Mouse (Mus musculus): Measurements from ENCODE around the gene Hyls1. TPM values are rescaled to one million over a fixed set of nuclear protein-coding genes. Genes with fewer than 3 reads are reported as not detected.

Hyls1 gene
- polyA plus RNA-seq, 1 experiment from 2014 or later, result 34.2 TPM

Other genes with a start within 250 kb of the Hyls1 start
- 16.4 and 17.2 TPM in 2 replicates for gene Cdon, start 149.3 kb downstream of the Hyls1 start, polyA plus RNA-seq (2014; fragmentation: Nextera tagmentation; extraction: Ambion mirVana)
- not detected in 2 replicates for gene Gm1113, start 52.1 kb downstream of the Hyls1 start, polyA plus RNA-seq (2014; fragmentation: Nextera tagmentation; extraction: Ambion mirVana)
- gene Ddx25, start 11.9 kb downstream of the Hyls1 start, polyA plus RNA-seq (2014; fragmentation: Nextera tagmentation; extraction: Ambion mirVana), result 8.2 and 8.8 TPM in 2 replicates
- 21.8 TPM in 2 replicates for gene Pus3, start 11.8 kb downstream of the Hyls1 start, polyA plus RNA-seq (2014; fragmentation: Nextera tagmentation; extraction: Ambion mirVana)
- gene Pate2, start 114 bp downstream of the Hyls1 start, polyA plus RNA-seq (2014; fragmentation: Nextera tagmentation; extraction: Ambion mirVana), result 0.75 and 1.0 TPM in 2 replicates
- not detected in 2 replicates for gene Pate4, start 41.5 kb upstream of the Hyls1 start, polyA plus RNA-seq (2014; fragmentation: Nextera tagmentation; extraction: Ambion mirVana)
- not detected in 2 replicates for gene Pate3, start 77.8 kb upstream of the Hyls1 start, polyA plus RNA-seq (2014; fragmentation: Nextera tagmentation; extraction: Ambion mirVana)
- gene Pate1, start 117.0 kb upstream of the Hyls1 start, polyA plus RNA-seq (2014; fragmentation: Nextera tagmentation; extraction: Ambion mirVana), result not detected in 2 replicates
- gene Gm17677, start 170.7 kb upstream of the Hyls1 start, polyA plus RNA-seq (2014; fragmentation: Nextera tagmentation; extraction: Ambion mirVana), result not detected in 2 replicates
- not detected in 2 replicates for gene Gm17727, start 207.7 kb upstream of the Hyls1 start, polyA plus RNA-seq (2014; fragmentation: Nextera tagmentation; extraction: Ambion mirVana)
- gene Gm27235, start 219.7 kb upstream of the Hyls1 start, polyA plus RNA-seq (2014; fragmentation: Nextera tagmentation; extraction: Ambion mirVana), result not detected in 2 replicates
- not detected in 2 replicates for gene D730048I06Rik, start 219.7 kb upstream of the Hyls1 start, polyA plus RNA-seq (2014; fragmentation: Nextera tagmentation; extraction: Ambion mirVana)